Mouse (Mus musculus) left cerebral cortex, adult 8-10 months (tissue): ENCODE results near the gene Rab7. TPM values are rescaled to one million over a fixed set of nuclear protein-coding genes. Genes with fewer than 3 reads are reported as not detected.

Source experiments
- DNase-seq, 2 experiments: peaks; one replicate each; pipeline ENCODE4 v3.0.0; 2022; ENCODE audit warnings: low spot score in 2 of 2
- total RNA-seq, 4 experiments: library from RNA; stranded (reverse); gene quantifications; 2 replicates each; pipeline ENCODE4 v1.2.4; 2022

The Rab7 gene
- 100 to 1,000 TPM; 323 to 394 (median 346) TPM for total RNA-seq

DNA sequence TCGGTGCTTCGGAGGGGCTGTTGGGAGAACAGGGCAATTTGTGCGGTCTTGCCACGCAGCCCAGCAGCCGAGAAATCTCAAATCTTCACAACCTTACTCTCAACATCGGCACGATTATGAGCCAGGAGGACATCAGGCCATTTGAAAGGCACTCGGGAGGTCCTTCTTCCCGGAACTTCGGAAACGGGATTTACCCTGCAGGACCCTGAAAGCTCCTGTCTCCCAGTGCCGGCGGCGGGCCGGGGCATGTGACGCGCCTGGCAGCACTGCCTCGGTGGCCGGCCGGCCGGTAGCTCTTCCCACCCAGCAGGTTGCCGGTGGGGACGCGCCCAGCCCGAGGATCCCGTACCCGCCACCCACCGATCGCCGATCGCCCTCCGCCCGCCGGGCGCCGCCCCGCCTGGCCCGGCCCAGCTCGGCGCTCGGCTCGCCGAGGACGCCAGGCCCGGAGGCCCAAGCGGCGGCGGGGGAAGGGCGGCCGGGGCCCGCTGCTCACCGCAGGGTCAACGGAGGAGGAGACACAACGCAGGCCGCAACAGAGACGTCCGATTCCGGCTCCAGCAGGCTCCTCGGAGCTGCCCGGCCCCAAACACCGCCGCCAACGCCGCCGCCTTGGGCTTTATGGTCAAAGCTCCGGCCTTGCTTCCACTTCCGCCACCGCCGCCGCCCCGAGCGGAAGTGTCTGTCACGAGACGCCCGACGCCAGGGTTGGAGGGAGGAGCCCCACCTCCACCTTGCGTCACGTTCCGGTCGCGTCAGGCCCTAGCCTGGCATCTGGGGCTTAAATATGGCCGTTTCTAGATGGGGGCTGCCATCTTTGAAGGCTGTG lies at the start of gene Rab7:
Gene Rab7, minus strand, starts transcription at position 694 of the 829 bp plus-strand sequence.
- peak; percentile 83 to 95 for DNase-seq

GRCm38 (mm10) chr6:88088971-88089370 lies 43.9 kb upstream of the Rab7 start:
- no peak for DNase-seq

DNA sequence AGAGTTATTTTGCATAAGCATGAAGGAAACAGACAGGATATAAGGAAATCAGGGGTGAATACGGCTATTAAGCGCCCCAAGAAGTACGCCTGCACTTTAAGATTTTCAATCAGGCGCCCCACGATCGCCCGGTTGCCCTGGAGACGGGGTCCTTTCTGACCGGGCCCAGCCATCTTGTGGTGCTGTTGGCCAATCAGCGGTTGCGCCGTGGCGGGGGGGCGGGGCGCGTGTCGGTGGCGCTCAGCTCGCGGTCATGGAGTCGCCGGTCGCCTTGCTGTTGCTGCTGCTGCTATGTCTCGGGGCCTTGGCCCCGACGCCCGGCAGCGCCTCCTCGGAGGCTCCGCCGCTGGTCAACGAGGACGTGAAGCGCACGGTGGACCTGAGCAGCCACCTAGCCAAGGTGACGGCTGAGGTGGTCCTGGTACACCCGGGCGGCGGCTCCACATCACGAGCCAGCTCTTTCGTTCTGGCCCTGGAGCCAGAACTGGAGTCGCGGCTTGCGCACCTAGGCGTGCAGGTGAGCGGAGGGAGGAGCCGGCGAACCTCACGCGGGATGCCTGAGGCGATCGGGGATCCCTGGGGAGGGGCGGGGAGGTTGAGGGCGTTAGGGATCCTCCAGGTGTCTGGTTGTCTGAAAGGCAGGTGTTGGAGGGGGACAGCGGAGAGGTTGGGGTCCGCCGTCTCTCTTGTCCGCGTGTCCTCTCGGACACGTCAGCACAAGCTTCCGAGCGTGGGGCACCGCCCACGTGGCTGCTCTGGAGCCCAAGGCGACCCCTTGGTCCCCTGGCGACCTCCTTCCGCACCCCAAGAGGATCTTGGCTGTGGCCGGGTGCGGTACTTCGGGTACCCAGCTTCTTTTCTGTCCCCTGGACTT lies 39.4 kb upstream of the Rab7 start, which contains the start of gene Rpn1:
Gene Rpn1, plus strand, starts transcription at position 205 of the 874 bp plus-strand sequence.
- peak; percentile 94 to 95 for DNase-seq

DNA sequence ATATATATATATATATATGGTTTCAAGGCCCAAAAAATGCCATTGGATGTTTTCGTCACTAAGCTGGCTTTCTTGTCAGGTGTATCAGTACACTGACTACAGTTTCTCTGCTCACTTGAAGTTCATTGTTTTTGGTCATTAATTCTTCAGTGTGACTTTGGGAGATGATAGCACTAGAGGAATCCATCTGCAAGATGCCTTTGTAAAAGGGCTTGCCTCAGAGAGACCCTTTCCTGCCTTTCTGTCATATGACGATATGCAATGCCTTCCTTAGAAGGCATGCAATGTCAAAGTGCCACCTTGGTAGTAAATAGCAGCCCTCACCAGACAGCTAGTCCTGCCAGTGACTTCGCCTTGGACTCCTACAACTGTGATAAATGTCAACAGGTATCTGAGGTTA lies 38.6 kb upstream of the Rab7 start:
- DNase-seq = no peak

GRCm38 (mm10) chr6:88083095-88083494 lies 38.0 kb upstream of the Rab7 start:
- no peak for DNase-seq

DNA sequence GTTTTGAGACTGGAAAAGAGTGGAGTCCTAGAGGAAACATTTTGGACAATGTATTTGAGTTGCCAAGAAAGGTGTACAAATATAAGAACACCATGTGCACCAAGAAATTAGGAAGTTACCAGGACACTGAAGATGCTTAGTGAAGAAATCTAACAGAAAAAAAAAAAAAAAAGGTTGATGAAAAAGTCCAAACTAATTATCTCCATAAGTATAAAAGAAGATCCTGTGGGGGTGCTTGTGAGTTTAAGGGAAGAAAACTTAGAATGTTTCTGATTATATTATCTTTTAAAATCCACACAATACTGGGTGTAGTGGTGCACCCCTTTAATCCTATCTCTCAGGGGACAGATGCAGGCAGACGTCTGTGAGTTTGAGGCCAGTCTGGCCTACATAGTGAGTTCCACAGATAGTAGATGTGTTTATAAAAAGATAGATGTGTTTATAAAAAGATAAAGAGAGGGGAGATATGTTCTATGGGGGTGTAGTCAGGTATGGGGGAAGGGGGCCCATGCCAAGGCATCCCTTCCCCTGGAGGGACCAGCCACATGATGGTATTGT lies 31.0 kb upstream of the Rab7 start:
- DNase-seq = no peak

DNA sequence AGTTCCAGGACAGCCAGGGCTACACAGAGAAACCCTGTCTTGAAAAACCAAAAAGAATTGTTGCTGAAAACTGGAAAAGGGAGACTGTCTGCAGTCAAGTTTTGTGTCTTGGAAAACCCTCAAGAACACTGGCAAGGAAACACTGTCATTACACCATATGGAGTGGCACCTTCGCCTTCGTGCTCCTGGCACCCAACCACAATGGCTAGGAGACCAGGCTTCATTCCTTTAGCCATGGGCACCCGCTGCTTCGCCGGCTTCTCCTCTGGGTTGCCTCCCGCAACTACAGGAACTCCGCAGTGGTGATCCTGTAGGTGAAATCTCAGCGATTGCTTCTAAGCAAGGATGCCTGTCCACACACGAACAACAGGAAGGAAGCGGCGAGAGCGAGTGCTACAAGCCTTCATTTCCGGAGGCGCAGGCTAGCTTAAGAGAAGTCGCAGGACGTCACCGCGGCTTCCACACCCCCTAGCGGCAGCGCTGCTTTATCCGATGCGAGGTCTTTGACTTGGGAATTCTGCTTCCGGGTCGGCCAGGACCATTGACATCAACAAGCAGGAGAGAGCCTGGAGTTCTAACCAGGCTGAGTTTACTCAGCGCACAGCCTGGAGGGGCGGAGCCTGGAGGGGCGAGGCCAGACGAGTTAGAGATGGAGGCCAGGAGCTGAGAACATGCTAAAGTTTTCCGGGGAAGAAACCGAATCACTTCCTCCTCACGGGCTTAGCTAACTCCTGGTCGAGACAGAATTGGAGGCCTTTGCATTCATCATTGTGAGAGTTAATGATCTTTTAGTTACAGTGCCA lies 29.9 kb upstream of the Rab7 start:
- DNase-seq = peak; percentile 88 to 94

- DNase-seq = no peak
Measured at GRCm38 (mm10) chr6:88071216-88071615, 26.1 kb upstream of the Rab7 start.

DNA sequence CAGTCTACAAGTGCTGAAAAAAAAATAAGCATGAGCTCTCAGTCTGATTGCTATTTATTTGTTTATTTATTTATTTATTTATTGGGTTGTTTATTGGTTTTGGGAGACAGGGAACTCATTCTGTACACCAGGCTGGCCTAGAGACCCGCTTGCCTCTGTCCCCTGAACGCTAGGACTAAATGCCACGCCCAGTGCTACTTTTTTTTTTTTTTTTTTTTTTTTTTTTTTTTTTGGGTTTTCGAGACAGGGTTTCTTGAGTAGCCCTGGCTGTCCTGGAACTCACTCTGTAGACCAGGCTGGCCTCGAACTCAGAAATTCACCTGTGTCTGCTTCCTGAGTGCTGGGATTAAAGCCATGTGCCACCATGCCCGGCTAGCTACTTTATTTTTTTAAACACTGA lies 25.4 kb upstream of the Rab7 start:
- DNase-seq = no peak

- DNase-seq = no peak
Measured at GRCm38 (mm10) chr6:88068739-88069138, 23.7 kb upstream of the Rab7 start.

- DNase-seq = no peak
Measured at GRCm38 (mm10) chr6:88067722-88068121, 22.7 kb upstream of the Rab7 start.

- DNase-seq = no peak
Measured at GRCm38 (mm10) chr6:88065968-88066367, 20.9 kb upstream of the Rab7 start.

DNA sequence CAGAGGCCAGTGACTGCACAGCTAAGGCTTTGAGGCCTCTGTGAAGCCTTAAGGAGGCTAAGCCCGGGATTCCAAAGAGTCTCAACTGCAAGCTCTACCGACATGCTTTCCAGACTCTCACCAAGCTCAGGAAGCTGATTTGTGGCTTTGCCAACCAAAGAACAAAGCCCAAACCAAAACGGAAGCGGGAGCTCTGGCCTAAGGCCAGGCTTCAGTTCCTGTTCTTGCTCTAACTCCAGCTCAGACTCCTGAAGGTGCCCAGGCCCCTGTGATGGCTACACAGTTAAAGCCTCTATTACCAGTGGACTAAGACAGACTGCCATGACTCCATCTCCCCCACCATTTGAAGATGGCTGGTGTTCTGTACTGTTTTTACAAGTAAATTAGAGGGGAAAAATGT lies 20.0 kb upstream of the Rab7 start:
- no peak for DNase-seq

GRCm38 (mm10) chr6:88064072-88064642 lies 19.1 kb upstream of the Rab7 start:
- no peak for DNase-seq

- DNase-seq = no peak
Measured at GRCm38 (mm10) chr6:88062398-88062797, 17.3 kb upstream of the Rab7 start.

DNA sequence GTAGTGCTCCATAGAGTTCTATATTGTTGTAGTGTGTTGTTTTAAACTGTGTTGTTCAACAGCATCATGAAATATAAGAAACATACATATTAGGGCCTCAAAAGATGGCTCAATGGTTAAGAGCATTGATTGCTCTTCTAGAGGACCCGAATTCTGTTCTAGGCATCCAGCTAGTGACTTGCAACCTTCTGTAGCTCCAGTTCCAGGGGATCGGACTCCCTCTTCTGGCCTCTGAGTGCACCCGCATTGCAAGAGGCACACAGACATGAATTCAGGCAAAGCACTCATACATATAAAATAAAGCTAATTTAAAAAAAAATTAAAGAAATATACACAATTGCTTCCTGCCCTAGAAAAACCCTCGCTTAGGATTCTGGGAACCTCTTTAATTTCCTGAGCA lies 16.3 kb upstream of the Rab7 start:
- DNase-seq = no peak

DNA sequence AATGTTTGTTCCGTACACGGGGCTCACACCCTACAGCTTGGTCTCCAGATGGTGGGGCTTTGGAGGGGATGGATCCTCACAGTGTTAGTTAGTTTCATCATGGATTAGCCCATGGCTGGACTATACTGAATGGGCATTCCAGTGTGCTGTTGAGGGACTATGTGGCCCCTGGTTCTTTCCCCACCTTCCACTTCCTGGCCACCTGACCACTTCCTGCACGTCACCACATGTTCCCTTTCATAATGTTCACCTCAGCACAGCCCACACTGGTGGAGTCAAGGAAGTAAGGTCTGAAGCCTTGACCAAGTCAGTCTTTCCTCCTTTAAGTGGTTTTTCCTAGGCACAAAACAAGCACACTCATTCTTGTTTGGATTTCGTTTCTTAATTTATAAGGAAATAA lies 15.5 kb upstream of the Rab7 start:
- no peak for DNase-seq

DNA sequence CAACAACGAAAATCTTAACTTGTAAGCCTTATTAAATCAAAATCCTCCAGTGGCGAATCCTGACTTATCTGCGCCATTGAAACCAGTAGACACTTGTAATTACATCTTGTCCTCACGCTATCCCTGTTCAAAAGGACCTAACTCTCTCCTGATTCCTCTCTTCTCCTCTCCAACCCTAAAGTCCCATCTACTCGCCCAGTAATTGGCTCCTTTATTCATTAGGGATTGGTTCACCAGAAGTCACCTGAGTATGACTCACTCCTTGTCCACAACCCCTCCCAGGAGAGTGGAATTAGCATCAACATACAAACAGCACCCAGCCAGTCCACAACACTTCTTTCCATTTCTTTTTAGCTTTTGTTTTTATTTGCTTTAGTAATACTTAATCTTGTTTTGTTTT lies 14.8 kb upstream of the Rab7 start:
- no peak for DNase-seq

DNA sequence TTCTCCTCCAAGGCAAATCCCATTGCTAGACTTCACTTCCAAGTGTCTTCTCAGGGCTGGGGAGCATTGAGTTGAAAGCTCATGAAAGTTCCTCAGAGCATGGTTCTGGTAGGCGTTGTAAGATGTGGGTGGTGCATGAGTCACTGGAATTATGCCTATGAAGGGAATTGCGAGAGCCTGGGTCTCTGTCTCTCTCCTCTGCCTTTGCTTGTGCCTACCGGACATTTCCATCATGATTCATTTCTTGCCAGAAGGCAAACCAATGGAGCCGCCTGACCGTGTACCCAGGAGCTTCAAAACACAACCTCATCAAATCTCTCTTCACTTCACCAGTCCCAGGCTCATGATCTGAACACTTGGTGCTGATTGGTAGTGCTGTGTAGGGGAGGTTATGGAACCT lies 11.8 kb upstream of the Rab7 start:
- DNase-seq = peak in 1 of 2 experiments; percentile 70

DNA sequence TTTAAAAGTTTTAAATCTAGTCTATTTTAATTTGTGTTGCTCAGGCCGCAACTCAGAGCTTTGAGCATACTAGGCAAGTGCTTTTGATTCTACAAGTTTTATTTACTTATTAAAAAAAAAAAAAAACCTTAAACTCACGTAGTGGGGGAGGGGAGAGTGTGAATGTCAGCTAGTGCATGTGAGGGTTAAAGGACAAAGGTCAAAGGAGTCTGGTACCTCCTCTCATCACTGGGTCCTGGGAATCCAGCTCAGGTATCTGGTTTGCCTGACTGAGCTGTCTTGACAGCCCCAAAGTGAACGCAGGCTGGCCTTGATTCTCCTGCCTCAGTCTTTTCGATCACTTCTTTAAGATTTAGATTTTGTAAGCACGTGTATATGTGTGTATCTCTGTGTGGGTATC lies 10.6 kb upstream of the Rab7 start:
- DNase-seq = no peak
